Mouse (Mus musculus): Measurements from ENCODE around the gene Olfr643. TPM values are rescaled to one million over a fixed set of nuclear protein-coding genes. Genes with fewer than 3 reads are reported as not detected.
"Not testable (repeated sequence)": the region's sequence is repeated elsewhere in the genome, so short reads cannot be mapped to it uniquely, and the experiment has no call there.

Olfr643 gene
- polyA plus RNA-seq, 3 experiments from 2014 or later, result not detected

- ATAC-seq, result no peak
These were observed 120.0 kb downstream of the Olfr643 start, which contains the start of gene Olfr639 for GRCm38 (mm10) chr7:104017203-104017602. TSS of gene Olfr639 (minus strand) at chr7:104017303.

- no peak for ATAC-seq
These were observed 138.1 kb downstream of the Olfr643 start for GRCm38 (mm10) chr7:103999124-103999523.

- ATAC-seq, result no peak
These were observed 138.8 kb downstream of the Olfr643 start, which contains the start of gene Olfr638 for GRCm38 (mm10) chr7:103998446-103998845. TSS of gene Olfr638 (plus strand) at chr7:103998746.

GRCm38 (mm10) chr7:103971782-103972181 lies 165.4 kb downstream of the Olfr643 start:
- no peak for ATAC-seq

GRCm38 (mm10) chr7:103970852-103971251 lies 166.4 kb downstream of the Olfr643 start, which contains the start of gene Olfr635:
TSS of gene Olfr635 (plus strand) at chr7:103971152.
- no peak for ATAC-seq

GRCm38 (mm10) chr7:103966873-103967272 lies 170.3 kb downstream of the Olfr643 start:
- not testable (repeated sequence) for ATAC-seq

Other genes starting within 250 kb of the Olfr643 start
- not detected for gene Olfr64, start 242.9 kb downstream of the Olfr643 start, polyA plus RNA-seq (2017; shearing (Covaris generic))
- not detected for gene Olfr65, start 233.9 kb downstream of the Olfr643 start, polyA plus RNA-seq (2017; shearing (Covaris generic))
- not detected for gene Olfr631, start 208.6 kb downstream of the Olfr643 start, polyA plus RNA-seq (2017; shearing (Covaris generic))
- gene Olfr632, start 203.1 kb downstream of the Olfr643 start, polyA plus RNA-seq (2017; shearing (Covaris generic)), result not detected
- gene Olfr633, start 193.0 kb downstream of the Olfr643 start, polyA plus RNA-seq (2017; shearing (Covaris generic)), result not detected
- gene Olfr635, start 166.3 kb downstream of the Olfr643 start, polyA plus RNA-seq (2017; shearing (Covaris generic)), result under 1 TPM in 1 of 3 experiments, not detected in 2; 0.07 TPM
- gene Olfr638, start 138.7 kb downstream of the Olfr643 start, polyA plus RNA-seq (2017; shearing (Covaris generic)), result not detected
- gene Olfr639, start 120.1 kb downstream of the Olfr643 start, polyA plus RNA-seq (2017; shearing (Covaris generic)), result not detected
- gene Olfr640, start 111.8 kb downstream of the Olfr643 start, polyA plus RNA-seq (2017; shearing (Covaris generic)), result not detected
- not detected for gene Olfr641, start 102.0 kb downstream of the Olfr643 start, polyA plus RNA-seq (2017; shearing (Covaris generic))
- not detected for gene Olfr642, start 84.7 kb downstream of the Olfr643 start, polyA plus RNA-seq (2017; shearing (Covaris generic))
- gene 4930516K23Rik, start 76.0 kb downstream of the Olfr643 start, polyA plus RNA-seq (2017; shearing (Covaris generic)), result not detected
- not detected for gene Olfr644, start 65.5 kb downstream of the Olfr643 start, polyA plus RNA-seq (2017; shearing (Covaris generic))
- not detected for gene Olfr645, start 51.9 kb downstream of the Olfr643 start, polyA plus RNA-seq (2017; shearing (Covaris generic))
- gene Olfr646, start 32.5 kb downstream of the Olfr643 start, polyA plus RNA-seq (2017; shearing (Covaris generic)), result not detected
- not detected for gene Ubqln5, start 7.6 kb downstream of the Olfr643 start, polyA plus RNA-seq (2017; shearing (Covaris generic))
- gene Ubqln3, start 5.9 kb upstream of the Olfr643 start, polyA plus RNA-seq (2017; shearing (Covaris generic)), result not detected
- not detected for gene Ubqlnl, start 13.2 kb upstream of the Olfr643 start, polyA plus RNA-seq (2017; shearing (Covaris generic))
- gene Olfm5, start 27.4 kb upstream of the Olfr643 start, polyA plus RNA-seq (2017; shearing (Covaris generic)), result not detected
- gene Olfr648, start 46.0 kb upstream of the Olfr643 start, polyA plus RNA-seq (2017; shearing (Covaris generic)), result under 1 TPM; 0.20 to 0.50 (median 0.25) TPM
- gene Olfr649, start 58.6 kb upstream of the Olfr643 start, polyA plus RNA-seq (2017; shearing (Covaris generic)), result not detected
- gene Trim6, start 81.4 kb upstream of the Olfr643 start, polyA plus RNA-seq (2017; shearing (Covaris generic)), result 1 to 10 TPM in 2 of 3 experiments, not detected in 1; 1.4 to 2.2 TPM
- 10 to 100 TPM; 50.1 to 60.0 (median 60.0) TPM for gene Trim34a, start 107.1 kb upstream of the Olfr643 start, polyA plus RNA-seq (2017; shearing (Covaris generic))
- 10 to 100 TPM; 24.5 to 43.4 (median 41.7) TPM for gene Trim5, start 150.7 kb upstream of the Olfr643 start, polyA plus RNA-seq (2017; shearing (Covaris generic))
- gene Trim12a, start 178.1 kb upstream of the Olfr643 start, polyA plus RNA-seq (2017; shearing (Covaris generic)), result 100 to 1,000 TPM; 110 to 206 (median 165) TPM
- 1 to 10 TPM in 2 of 3 experiments, under 1 TPM in 1; 0.57 to 2.0 (median 1.7) TPM for gene Trim34b, start 192.1 kb upstream of the Olfr643 start, polyA plus RNA-seq (2017; shearing (Covaris generic))
- gene Trim12c, start 216.0 kb upstream of the Olfr643 start, polyA plus RNA-seq (2017; shearing (Covaris generic)), result 10 to 100 TPM; 14.6 to 21.1 (median 15.5) TPM
- gene Trim30b, start 232.5 kb upstream of the Olfr643 start, polyA plus RNA-seq (2017; shearing (Covaris generic)), result 1 to 10 TPM in 1 of 3 experiments, under 1 TPM in 2; 0.35 to 1.1 (median 0.69) TPM

Data from inflammation-experienced regulatory T-cells, adult 6 months (primary cell).